Mouse (Mus musculus) forebrain, embryonic 14.5 days (tissue): ENCODE measurements around the gene Nfkb1. TPM values are rescaled to one million over a fixed set of nuclear protein-coding genes. Genes with fewer than 3 reads are reported as not detected.
A peak's percentile ranks its signal among the peaks of the same experiment; 100 is the strongest.

Source experiments
- ATAC-seq: fragments of 200-750 bp; cut with Nextera tagmentation; 2 replicates; pipeline ENCODE4 v1.8.0; 2017; ENCODE audit warnings: mild to moderate bottlenecking, moderate library complexity
- DNase-seq: peaks from one replicate; pipeline ENCODE4 v3.0.0-alpha.2; 2015; ENCODE audit warnings: low spot score
- H3K27ac ChIP-seq: fragments of 300-500 bp; sonication (generic); 2 replicates; pipeline ENCODE4 v1.5.1; 2014; ENCODE audit warnings: low read depth, mild to moderate bottlenecking, control low read depth, low read length, moderate library complexity
- H3K27me3 ChIP-seq: fragments of 300-500 bp; sonication (generic); replicated peaks from 2 replicates; pipeline ENCODE4 v1.6.1; 2014; ENCODE audit warnings: low read length, control low read depth, mixed read lengths; ENCODE audit not compliant: control insufficient read depth, insufficient read depth
- H3K36me3 ChIP-seq: fragments of 300-500 bp; sonication (generic); 2 replicates; pipeline ENCODE4 v1.6.1; 2014; ENCODE audit warnings: low read length, control low read depth; ENCODE audit not compliant: control insufficient read depth, insufficient read depth
- H3K4me1 ChIP-seq: fragments of 300-500 bp; sonication (generic); 2 replicates; pipeline ENCODE4 v1.6.1; 2014; ENCODE audit warnings: antibody characterized with exemption, low read length, control low read depth; ENCODE audit not compliant: control insufficient read depth, insufficient read depth
- H3K4me2 ChIP-seq: fragments of 300-500 bp; sonication (generic); 2 replicates; pipeline ENCODE4 v1.6.1; 2014; ENCODE audit warnings: mild to moderate bottlenecking, control low read depth, low read length
- H3K4me3 ChIP-seq: fragments of 300-500 bp; sonication (generic); 2 replicates; pipeline ENCODE4 v1.5.1; 2014; ENCODE audit warnings: low read depth, low read length, control low read depth
- H3K9ac ChIP-seq: fragments of 300-500 bp; sonication (generic); 2 replicates; pipeline ENCODE4 v1.6.1; 2014; ENCODE audit warnings: mild to moderate bottlenecking, low read length, control low read depth, moderate library complexity
- H3K9me3 ChIP-seq: fragments of 300-500 bp; sonication (generic); replicated peaks from 2 replicates; pipeline ENCODE4 v1.6.1; 2016; ENCODE audit warnings: low read length, control low read depth, mixed read lengths; ENCODE audit not compliant: control insufficient read depth
- WGBS: fragments of 180-500 bp; shearing (Covaris S2); extraction: QIAGEN DNeasy Blood & Tissue Kit; methylation state at CpG from one replicate; pipeline ENCODE4 v1.1.7; 2014; 5-methylcytosine and 5-hydroxymethylcytosine counted together
- polyA plus RNA-seq: library from polyadenylated mRNA; unstranded; fragments of >200 nt; fragmentation: Nextera tagmentation; extraction: Ambion mirVana; gene quantifications from 2 replicates; pipeline ENCODE4 v1.2.1, GENCODE M21; 2014

Nfkb1 gene
- polyA plus RNA-seq, 1 experiment from 2014 or later: 7.2 TPM

DNA sequence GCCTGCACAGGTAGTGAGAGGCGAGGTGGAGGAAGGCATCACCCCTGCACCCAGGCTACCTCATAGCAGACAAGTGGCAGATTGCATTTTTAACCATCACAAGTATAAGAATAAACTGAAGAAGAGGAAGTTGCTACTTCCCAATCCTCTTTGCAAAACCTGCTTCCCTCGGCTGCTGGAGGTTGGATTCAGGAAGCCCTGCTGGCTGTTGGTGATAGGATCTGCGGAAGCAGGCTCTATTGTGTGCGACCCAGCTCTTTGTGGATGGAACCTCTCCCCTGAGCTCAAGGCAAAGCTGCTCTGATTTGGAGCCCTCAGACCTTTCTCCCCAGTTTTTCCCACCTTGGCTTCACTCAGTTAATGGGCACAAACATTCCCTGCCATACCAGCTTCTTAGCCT, 94.3 kb downstream of the Nfkb1 start:
- no peak for ATAC-seq
- no peak overlapping the region for H3K27ac ChIP-seq

DNA sequence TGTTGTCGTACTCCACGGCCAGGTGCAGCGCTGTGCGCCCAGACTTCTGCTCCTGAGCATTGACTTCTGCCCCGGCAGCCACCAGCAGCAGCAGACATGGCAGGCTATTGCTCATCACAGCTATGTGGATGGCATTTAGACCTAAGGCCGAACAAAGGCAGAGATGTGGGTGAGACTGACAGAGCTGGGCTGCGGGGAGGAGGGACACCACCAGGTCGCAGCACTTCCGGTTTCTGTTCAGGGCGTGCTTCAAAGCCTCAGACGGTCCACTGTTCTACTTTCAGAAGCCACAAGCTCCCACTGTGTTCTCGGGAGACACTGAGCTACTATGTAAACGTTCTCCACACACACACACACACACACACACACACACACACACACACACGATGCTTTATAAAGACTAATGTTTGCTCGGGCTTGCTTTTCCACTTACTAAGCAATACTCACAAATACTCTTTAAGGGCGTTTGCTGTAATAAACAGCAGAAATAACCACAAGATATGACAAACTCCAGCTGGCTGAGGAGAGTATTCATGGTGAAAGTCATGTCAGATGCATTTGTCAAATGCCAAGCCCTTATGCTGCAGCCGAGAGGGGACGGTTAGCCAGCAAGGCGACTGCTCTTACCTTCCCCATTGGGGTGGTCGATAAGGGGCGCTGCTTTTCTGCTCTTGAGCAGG, 97.0 kb downstream of the Nfkb1 start:
- Histone ChIP-seq H3K4me3 (no peak overlapping the region), H3K9me3 (no peaks in the 10 kb centered on the region), H3K4me2 (no peak overlapping the region), H3K27ac (no peak overlapping the region), H3K4me1 (no peaks in the 10 kb centered on the region), H3K9ac (no peak overlapping the region), H3K36me3 (peaks cover 35% of the 10 kb centered on the region), H3K27me3 (no peaks in the 10 kb centered on the region)
- no peak for ATAC-seq
- WGBS: 85% methylated on average over 21 of the region's 21 CpGs
- DNase-seq: no peak

More for the DNA sequence above, 94.3 kb downstream of the Nfkb1 start:
- Histone ChIP-seq H3K9me3 (no peaks in the 10 kb centered on the region), H3K36me3 (peaks cover 30% of the 10 kb centered on the region; the same call in 1 of the 2 replicates), H3K27me3 (no peaks in the 10 kb centered on the region), H3K9ac (no peak overlapping the region), H3K4me1 (no peaks in the 10 kb centered on the region), H3K4me2 (no peak overlapping the region), H3K4me3 (no peak overlapping the region)
- WGBS: 48% methylated on average over 4 of the region's 4 CpGs
- no peak for DNase-seq

- Histone ChIP-seq H3K4me1 (no peaks in the 10 kb centered on the region), H3K9ac (no peak overlapping the region), H3K27me3 (no peaks in the 10 kb centered on the region), H3K9me3 (no peaks in the 10 kb centered on the region), H3K36me3 (peaks cover 42% of the 10 kb centered on the region), H3K4me3 (no peak overlapping the region), H3K4me2 (no peak overlapping the region), H3K27ac (no peak overlapping the region)
- ATAC-seq (peak; percentile 37; the same call in 1 of the 2 replicates), DNase-seq (no peak)
- WGBS: 85% methylated on average over 4 of the region's 4 CpGs
These were observed 99.3 kb downstream of the Nfkb1 start for GRCm38 (mm10) chr3:135592011-135592410.

- H3K4me2 ChIP-seq: no peak overlapping the region
- 71% methylated on average over 5 of the region's 5 CpGs for WGBS
- no peak overlapping the region for H3K4me3 ChIP-seq
- H3K9me3 ChIP-seq: no peaks in the 10 kb centered on the region
- ATAC-seq: 0 out of 2 replicates have a peak, but pooled peaks have one; percentile 12
- no peak overlapping the region for H3K9ac ChIP-seq
- no peak overlapping the region for H3K27ac ChIP-seq
- no peaks in the 10 kb centered on the region for H3K4me1 ChIP-seq
- DNase-seq: no peak
- no peaks in the 10 kb centered on the region for H3K27me3 ChIP-seq
- H3K36me3 ChIP-seq: peaks cover 47% of the 10 kb centered on the region
These were observed 100.0 kb downstream of the Nfkb1 start for GRCm38 (mm10) chr3:135591376-135591775.

DNA sequence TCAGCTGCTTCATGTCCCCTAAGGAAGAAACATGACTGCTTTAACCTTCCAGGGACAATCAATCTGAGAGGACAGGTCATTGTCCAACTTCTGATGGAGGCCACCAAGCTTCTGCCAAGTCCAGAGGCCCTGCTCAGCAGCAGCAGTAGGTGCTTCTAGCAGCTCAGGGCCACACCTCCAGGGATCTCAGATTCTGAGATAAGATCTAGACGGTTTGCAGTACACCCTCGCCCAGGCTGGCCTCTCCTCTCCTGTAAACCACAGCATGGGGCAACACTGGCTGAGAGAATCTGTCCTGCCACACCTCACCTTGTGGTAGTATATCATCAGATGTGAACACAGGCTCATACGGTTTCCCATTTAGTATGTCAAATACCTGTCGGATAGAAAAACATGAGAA, 100.9 kb downstream of the Nfkb1 start:
- WGBS: 90% methylated on average over 4 of the region's 4 CpGs
- H3K36me3 ChIP-seq: peaks cover 50% of the 10 kb centered on the region

GRCm38 (mm10) chr3:135586471-135586880, 104.9 kb downstream of the Nfkb1 start:
- Histone ChIP-seq H3K4me3 (no peak overlapping the region), H3K9me3 (no peaks in the 10 kb centered on the region), H3K27me3 (no peaks in the 10 kb centered on the region), H3K4me2 (no peak overlapping the region), H3K36me3 (peaks cover 38% of the 10 kb centered on the region), H3K27ac (no peak overlapping the region), H3K9ac (no peak overlapping the region), H3K4me1 (peaks cover 3% of the 10 kb centered on the region)
- ATAC-seq (no peak), DNase-seq (no peak)
- WGBS: 89% methylated on average over 4 of the region's 4 CpGs

More for the DNA sequence above, 100.9 kb downstream of the Nfkb1 start:
- Histone ChIP-seq H3K4me3 (no peak overlapping the region), H3K27me3 (no peaks in the 10 kb centered on the region), H3K27ac (no peak overlapping the region), H3K9me3 (no peaks in the 10 kb centered on the region), H3K4me1 (no peaks in the 10 kb centered on the region), H3K9ac (no peak overlapping the region), H3K4me2 (no peak overlapping the region)
- ATAC-seq: no peak
- DNase-seq: no peak

DNA sequence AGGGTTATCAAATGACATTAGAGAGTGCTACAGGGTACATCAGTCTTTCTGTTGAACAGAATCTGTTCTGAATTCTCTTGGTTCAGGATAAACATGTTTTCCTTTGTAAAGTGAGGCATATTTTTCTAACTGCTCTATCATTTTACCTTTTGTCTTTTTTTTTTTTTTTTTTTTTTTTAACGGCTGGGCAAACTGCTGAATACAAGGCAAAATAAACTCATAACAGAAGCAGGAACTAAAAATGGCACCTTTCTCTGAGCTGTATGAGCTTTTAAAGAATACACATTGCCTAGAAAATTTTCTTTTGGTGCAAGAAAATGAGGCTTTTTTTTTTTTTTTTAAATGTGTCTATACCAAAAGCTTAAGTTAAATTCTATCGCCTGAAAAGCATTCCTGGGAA, 105.3 kb downstream of the Nfkb1 start:
- Histone ChIP-seq H3K9ac (no peak overlapping the region), H3K4me2 (no peak overlapping the region), H3K4me1 (peaks cover 4% of the 10 kb centered on the region), H3K36me3 (peaks cover 34% of the 10 kb centered on the region), H3K27me3 (no peaks in the 10 kb centered on the region), H3K4me3 (no peak overlapping the region), H3K27ac (no peak overlapping the region), H3K9me3 (no peaks in the 10 kb centered on the region)
- WGBS: 87% methylated on average over 2 of the region's 2 CpGs
- DNase-seq (no peak), ATAC-seq (no peak)

DNA sequence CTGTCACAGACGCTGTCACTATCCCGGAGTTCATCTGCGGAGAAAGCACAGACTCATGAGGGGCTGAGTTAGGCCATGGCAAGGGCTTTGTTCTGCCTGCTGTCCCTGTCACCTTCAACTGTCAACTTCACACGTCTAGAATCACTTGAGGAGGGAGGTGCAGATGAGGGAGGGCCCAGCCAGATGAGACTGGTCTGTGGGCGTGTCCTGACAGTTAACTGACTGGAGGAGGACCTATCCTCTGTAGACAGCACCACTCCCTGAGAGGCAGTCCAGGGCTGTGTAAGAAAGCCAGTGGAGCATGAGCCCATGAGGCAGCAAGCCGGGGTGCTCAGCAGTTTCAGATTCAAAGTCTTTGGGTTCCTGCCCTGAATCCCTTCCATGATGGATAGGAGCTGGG, 105.9 kb downstream of the Nfkb1 start:
- ATAC-seq (peak; percentile 51), DNase-seq (peak; percentile 20)
- H3K4me1 ChIP-seq: peaks cover 4% of the 10 kb centered on the region
- 56% methylated on average over 6 of the region's 6 CpGs for whole genome bisulfite sequencing
- H3K36me3 ChIP-seq: peaks cover 30% of the 10 kb centered on the region
- no peak overlapping the region for H3K27ac ChIP-seq
- no peak overlapping the region for H3K4me3 ChIP-seq
- H3K9me3 ChIP-seq: no peaks in the 10 kb centered on the region
- no peaks in the 10 kb centered on the region for H3K27me3 ChIP-seq
- H3K4me2 ChIP-seq: no peak overlapping the region
- H3K9ac ChIP-seq: no peak overlapping the region

GRCm38 (mm10) chr3:135582246-135582645, 109.1 kb downstream of the Nfkb1 start:
- WGBS: 80% methylated on average over 7 of the region's 7 CpGs
- Histone ChIP-seq H3K4me3 (no peak overlapping the region), H3K4me2 (no peak overlapping the region), H3K27me3 (no peaks in the 10 kb centered on the region), H3K4me1 (peaks cover 4% of the 10 kb centered on the region), H3K27ac (no peak overlapping the region), H3K9ac (no peak overlapping the region), H3K9me3 (no peaks in the 10 kb centered on the region), H3K36me3 (peaks cover 20% of the 10 kb centered on the region; the same call in 1 of the 2 replicates)
- DNase-seq: no peak
- no peak for ATAC-seq
